Mouse (Mus musculus): ENCODE measurements around the gene Cep170b.

Gene Cep170b

GRCm38 (mm10) chr12:112762018-112762417 lies 41.8 kb downstream of the Cep170b start:
- in situ Hi-C loops (cut with MboI, MseI), result no loop called here

GRCm38 (mm10) chr12:112763176-112763575 lies 42.9 kb downstream of the Cep170b start:
- in situ Hi-C loops (cut with MboI, MseI), result no loop called here

DNA sequence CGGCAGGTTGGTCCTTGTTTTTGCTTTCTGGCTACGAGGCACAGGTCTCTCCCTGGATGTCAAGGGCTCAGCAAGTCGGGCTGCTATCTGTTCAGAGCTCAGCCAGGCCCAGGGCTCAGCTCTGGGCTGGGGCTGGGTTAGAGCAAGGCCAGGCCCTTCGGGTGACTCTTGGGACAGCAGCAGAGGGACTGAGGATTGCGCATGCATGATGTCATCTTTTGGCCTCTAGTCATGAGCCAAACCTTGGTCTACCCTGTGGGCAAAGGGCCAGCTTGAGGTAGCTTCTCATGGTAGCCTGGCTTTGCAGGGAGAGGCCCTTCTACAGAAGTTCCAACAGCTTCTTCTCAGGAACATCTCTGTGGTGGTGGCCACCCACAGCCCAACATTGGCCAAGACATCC lies 43.9 kb downstream of the Cep170b start:
- in situ Hi-C loops (cut with MboI, MseI), result no loop called here

DNA sequence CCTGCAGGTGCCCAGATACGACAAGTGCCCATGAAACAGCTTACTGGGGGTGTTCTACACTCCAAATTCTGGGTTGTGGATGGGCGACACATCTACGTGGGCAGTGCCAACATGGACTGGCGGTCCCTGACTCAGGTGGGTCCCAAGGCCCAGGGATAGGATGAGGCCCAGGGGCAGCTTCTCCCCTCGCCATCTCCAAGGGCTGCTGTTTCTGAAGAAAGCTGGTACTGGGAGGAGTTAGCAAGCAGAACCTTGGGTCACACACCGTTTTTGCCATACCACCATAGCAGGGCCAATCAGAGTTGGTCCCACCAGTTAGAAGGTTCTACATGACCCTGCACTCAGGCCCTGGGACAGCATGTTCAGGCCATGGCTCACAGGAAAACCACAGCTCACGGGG lies 44.7 kb downstream of the Cep170b start:
- in situ Hi-C loops (cut with MboI, MseI), result no loop called here

DNA sequence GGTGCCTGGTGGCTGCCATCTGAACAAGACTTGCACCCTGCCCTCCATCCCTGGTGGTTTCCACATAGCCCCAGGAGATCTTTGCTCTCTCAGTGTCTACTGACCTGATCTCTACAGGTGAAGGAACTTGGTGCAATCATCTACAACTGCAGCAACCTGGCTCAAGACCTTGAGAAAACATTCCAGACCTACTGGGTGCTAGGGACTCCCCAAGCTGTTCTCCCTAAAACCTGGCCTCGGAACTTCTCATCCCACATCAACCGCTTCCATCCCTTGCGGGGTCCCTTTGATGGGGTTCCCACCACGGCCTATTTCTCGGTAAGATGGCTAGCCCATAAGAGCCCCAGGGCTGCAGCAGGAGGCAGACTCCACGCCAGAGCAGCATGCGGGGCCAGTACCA lies 46.3 kb downstream of the Cep170b start:
- in situ Hi-C loops (cut with MboI, MseI), result no loop called here

GRCm38 (mm10) chr12:112767036-112767890 lies 47.0 kb downstream of the Cep170b start:
- in situ Hi-C loops (cut with MboI, MseI), result no loop called here

DNA sequence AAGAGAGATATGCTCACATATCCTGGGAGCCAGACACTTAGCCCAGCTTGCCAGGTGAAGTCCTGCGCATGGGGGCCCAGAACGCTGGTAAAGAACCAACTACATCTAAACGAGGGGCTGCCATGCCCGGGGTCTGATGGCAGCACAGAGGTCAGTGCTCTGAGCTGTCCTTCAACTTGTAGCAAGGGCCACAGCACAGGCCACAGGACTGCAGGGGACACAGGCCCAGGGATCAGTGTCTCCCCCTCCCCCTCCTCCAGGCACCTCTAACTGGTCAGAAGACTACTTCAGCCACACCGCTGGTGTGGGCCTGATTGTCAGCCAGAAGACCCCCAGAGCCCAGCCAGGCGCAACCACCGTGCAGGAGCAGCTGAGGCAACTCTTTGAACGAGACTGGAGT lies 47.9 kb downstream of the Cep170b start:
- in situ Hi-C loops (cut with MboI, MseI), result no loop called here

- in situ Hi-C loops (cut with MboI, MseI), result no loop called here
These were observed 48.8 kb downstream of the Cep170b start for GRCm38 (mm10) chr12:112769031-112769430.

GRCm38 (mm10) chr12:112769751-112770150 lies 49.5 kb downstream of the Cep170b start:
- in situ Hi-C loops (cut with MboI, MseI), result no loop called here

DNA sequence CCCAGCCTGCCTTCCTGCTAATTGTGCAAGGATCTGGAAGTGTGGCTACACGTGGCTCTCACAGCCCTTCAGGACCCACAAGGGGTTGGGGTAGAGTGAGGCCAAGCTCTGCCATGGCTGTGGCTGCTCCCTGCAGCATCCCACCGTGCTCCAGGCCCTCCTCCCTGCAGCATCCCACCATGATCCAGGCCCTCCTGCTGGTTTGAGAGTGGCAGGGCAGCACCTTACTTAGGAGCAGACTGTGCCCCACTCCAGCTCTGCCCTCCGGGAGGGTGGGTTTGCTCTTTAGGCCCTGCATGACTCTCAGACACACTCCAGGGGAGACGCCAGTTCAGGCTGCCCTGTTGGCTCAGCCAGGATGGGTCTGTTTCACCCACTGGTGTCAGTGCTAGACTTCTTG lies 50.1 kb downstream of the Cep170b start:
- in situ Hi-C loops (cut with MboI, MseI), result no loop called here

- in situ Hi-C loops (cut with MboI, MseI), result no loop called here
These were observed 52.1 kb downstream of the Cep170b start for GRCm38 (mm10) chr12:112772306-112772705.

- in situ Hi-C loops (cut with MboI, MseI), result no loop called here
These were observed 53.1 kb downstream of the Cep170b start for GRCm38 (mm10) chr12:112773366-112773765.

DNA sequence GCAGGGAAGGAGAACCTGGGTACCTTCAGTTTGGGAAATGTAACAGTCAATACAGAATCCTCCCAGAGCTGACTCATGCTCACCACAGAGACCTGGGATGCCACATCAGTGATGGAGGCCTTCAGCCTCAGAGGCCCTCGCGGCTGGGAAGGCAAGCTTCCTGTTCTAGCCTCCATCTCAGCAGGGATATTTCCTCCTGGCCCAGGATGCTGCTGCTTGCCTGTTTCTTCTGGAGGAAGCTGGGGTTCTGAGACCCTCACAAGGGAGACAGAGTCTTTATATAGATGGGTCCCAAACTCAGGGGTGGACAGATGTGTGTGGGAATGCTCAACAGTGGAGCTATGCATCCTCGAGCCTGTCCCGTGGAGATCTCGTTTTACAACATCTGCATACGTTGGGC lies 53.8 kb downstream of the Cep170b start:
- in situ Hi-C loops (cut with MboI, MseI), result no loop called here

DNA sequence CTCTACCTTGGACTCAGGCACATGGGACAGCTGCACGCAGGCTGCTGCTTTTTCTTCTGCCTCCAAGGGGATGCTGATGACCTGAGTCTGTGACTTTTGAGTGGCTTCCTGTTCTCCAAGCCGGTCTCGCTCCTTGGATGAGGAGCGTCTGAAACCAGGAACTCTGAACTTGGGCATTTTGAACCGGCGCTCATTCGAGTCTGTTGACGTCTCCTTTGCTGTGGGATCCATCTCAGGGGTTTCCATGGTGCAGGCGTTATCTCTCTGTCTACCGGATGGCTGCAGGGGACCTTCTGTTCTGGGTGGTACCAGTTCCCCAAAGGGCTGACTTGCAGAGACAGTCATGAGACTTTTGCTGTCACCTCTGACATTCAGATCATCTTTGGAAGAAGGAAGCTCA lies 54.2 kb downstream of the Cep170b start:
- in situ Hi-C loops (cut with MboI, MseI), result no loop called here

DNA sequence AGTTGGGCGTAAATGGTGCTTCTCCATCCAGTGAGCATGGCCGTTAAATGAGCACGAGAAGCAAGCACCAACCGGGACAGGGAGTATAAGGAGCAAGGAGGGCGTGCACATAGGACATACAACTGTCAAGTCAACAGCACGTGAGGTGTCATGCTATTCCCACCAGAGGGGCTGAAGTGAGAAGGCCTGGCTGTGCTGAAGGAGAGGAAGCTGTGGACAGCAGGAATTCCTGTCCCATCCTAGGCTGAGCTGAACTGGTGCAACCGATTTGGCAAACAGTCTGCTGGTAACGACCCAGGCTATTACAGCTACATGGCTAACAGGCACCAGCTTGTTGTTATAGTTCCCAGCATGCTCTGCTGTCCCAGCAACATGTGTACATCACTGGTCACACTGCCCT lies 70.8 kb downstream of the Cep170b start:
- in situ Hi-C loops (cut with MboI, MseI), result loop anchor here (10.0 kb wide), 1 partner anchor 644 kb away; no protein-coding TSS in a partner anchor

GRCm38 (mm10) chr12:112793601-112794355 lies 73.5 kb downstream of the Cep170b start:
- in situ Hi-C loops (cut with MboI, MseI), result loop anchor here (10.0 kb wide), 1 partner anchor 641 kb away; no protein-coding TSS in a partner anchor

DNA sequence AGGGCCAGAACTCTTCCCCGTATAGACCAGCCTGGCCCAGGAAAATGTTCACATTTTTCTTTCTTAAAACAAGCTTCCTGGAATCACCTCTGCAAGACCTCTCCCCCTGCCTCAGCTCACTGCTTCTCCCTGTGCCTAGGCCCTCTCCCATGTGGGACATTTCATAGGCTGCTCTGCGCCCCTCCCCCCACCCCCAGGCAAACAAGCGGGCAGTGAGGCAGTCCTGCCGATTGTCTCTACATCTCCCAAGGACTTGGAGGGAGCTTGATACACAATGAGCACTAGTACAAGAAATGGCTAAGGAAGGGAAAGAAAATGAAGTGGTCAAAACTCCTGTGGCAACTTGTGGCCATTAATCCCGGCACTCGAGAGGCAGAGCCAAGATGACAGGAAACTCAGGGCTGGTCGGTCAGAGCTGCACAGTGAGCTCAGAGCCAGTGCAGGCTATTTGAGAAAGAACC lies 74.1 kb downstream of the Cep170b start:
- in situ Hi-C loops (cut with MboI, MseI), result loop anchor here (10.0 kb wide), 1 partner anchor 640 kb away; no protein-coding TSS in a partner anchor

DNA sequence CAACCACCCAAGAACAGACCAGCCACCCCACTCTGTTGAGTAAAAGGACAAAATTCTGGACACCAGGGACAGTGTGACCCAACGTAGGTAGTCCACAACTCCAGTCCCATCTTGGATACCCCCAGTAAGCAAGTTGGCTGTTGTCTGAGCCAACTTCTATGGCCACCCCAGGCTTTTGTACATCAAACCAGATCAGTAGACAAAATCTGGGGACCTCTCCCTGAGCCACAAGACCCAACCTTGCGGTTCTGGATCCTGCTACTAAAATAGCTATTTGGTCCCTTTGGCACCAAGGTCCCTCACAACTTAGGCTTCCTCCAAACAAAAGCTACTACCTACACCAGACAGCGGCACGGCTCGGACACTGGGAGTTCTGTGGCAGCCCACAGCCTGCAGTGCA lies 74.7 kb downstream of the Cep170b start:
- in situ Hi-C loops (cut with MboI, MseI), result loop anchor here (10.0 kb wide), 1 partner anchor 640 kb away; no protein-coding TSS in a partner anchor

DNA sequence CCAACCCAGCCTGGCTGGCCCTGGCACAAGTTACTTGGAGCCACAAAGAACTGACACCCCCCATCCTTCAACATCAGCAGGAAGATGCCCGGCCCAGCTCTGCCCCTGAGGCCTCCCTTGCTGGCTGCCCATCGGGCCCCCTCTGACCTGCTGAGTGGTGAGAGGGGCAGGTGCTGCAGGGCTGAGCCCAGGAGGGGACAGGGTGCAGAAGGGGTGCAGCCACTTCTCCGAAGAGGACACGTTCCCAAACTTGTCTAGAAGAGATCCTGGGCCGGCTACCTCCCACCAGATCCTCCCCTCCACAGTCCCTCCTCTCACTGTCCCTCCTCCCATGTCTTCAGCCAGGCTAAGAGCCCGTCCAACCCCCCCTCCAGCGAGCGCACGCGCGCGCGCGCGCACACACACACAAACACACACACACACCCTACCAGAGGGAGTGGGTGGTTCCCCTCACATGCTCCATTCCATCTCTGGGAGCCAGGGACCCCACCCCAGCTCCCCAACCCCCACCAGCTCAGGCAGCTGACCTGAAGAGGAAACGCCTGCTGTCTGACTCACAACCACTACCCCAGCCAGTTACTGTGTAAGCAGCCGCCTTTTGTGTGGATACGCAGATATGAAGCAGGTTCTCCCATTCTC lies 75.3 kb downstream of the Cep170b start:
- in situ Hi-C loops (cut with MboI, MseI), result loop anchor here (10.0 kb wide), 1 partner anchor 639 kb away; no protein-coding TSS in a partner anchor

Measured in T-helper 2 cell (primary cell).